Mouse (Mus musculus): ENCODE data around the gene Dio1.

- TF ChIP-seq ETS1 (IDR thresholded peaks at IDR 0.05; ENCODE audit: low read depth, low read length) (no peak), MAX (IDR thresholded peaks at IDR 0.05; ENCODE audit: low read length) (no peak), JUND (IDR thresholded peaks at IDR 0.05; ENCODE audit: low read depth, low read length) (no peak), POLR2A (IDR thresholded peaks at IDR 0.05; ENCODE audit: control insufficient read depth in 1 of 2, insufficient read depth in 1 of 2, low read depth in 1 of 2, low read length in 2 of 2, poor library complexity in 1 of 2) (no peak), EP300 (IDR thresholded peaks at IDR 0.05; ENCODE audit: low read depth in 1 of 2, low read length in 2 of 2) (no peak), E2F4 (IDR thresholded peaks at IDR 0.05; ENCODE audit: borderline replicate concordance, low read depth, low read length) (no peak)
These were observed 29.4 kb upstream of the Dio1 start for GRCm38 (mm10) chr4:107336356-107336755.

Data from MEL (cell line).